Mouse (Mus musculus) CH12.LX (cell line): ENCODE results near the gene Isoc2a. TPM values are rescaled to one million over a fixed set of nuclear protein-coding genes. Genes with fewer than 3 reads are reported as not detected.

Experiments
- DNase-seq: peaks from one replicate; pipeline ENCODE4 v3.0.0-alpha.2; 2013; ENCODE audit errors: extremely low read depth
- H3K27ac ChIP-seq: 2 replicates; pipeline ENCODE4 v1.5.1; 2012; ENCODE audit warnings: low read depth, mild to moderate bottlenecking, control low read depth, moderate library complexity; ENCODE audit not compliant: insufficient read depth
- H3K27me3 ChIP-seq: replicated peaks from 2 replicates; pipeline ENCODE3; 2012; ENCODE audit warnings: inconsistent platforms
- H3K36me3 ChIP-seq, 2 experiments: replicated peaks in 1 of 2; 2 replicates each; pipeline versions ENCODE3 to v1.6.1; 2012; ENCODE audit warnings: inconsistent platforms in 1 of 2, low read length in 1 of 2, mild to moderate bottlenecking in 1 of 2, mixed read lengths in 1 of 2, moderate library complexity in 1 of 2; ENCODE audit not compliant: control insufficient read depth in 1 of 2, insufficient read depth in 1 of 2
- H3K4me1 ChIP-seq, 2 experiments: 2 replicates each; pipeline ENCODE4 v1.6.1; 2012; ENCODE audit warnings: inconsistent platforms in 1 of 2, moderate library complexity in 1 of 2; ENCODE audit not compliant: insufficient read depth in 2 of 2, control insufficient read depth in 1 of 2
- H3K4me2 ChIP-seq: 2 replicates; pipeline ENCODE4 v1.6.1; 2012; ENCODE audit warnings: low read depth, mild to moderate bottlenecking, control low read depth; ENCODE audit not compliant: poor library complexity, insufficient read depth, severe bottlenecking
- H3K4me3 ChIP-seq, 3 experiments: fragments of 150-350 bp in 1 of 3; sonication (generic) in 1 of 3; replicated peaks in 1 of 3; 2 replicates each; pipeline versions ENCODE3 to v1.5.1; 2011 to 2012; ENCODE audit warnings: low read depth in 2 of 3, low read length in 2 of 3, mild to moderate bottlenecking in 2 of 3, moderate library complexity in 2 of 3, control low read depth in 1 of 3, improper control_type of control experiment in 1 of 3, inconsistent platforms in 1 of 3, mixed read lengths in 1 of 3; ENCODE audit not compliant: poor library complexity in 1 of 3
- H3K79me2 ChIP-seq: replicated peaks from 2 replicates; pipeline ENCODE4 v1.6.1; 2012; ENCODE audit warnings: mild to moderate bottlenecking, moderate library complexity; ENCODE audit not compliant: control insufficient read depth, poor library complexity, insufficient read depth, severe bottlenecking; ENCODE audit errors: extremely low read depth
- H3K9ac ChIP-seq: 2 replicates; pipeline ENCODE4 v1.6.1; 2012; ENCODE audit warnings: low read depth, mild to moderate bottlenecking, control low read depth, moderate library complexity; ENCODE audit not compliant: insufficient read depth
- H3K9me3 ChIP-seq: replicated peaks from 2 replicates; pipeline ENCODE3; 2012; ENCODE audit warnings: low read length, inconsistent platforms, mixed read lengths
- BHLHE40 ChIP-seq: IDR thresholded peaks from 2 replicates; pipeline ENCODE4 v1.6.1; 2011; ENCODE audit warnings: mild to moderate bottlenecking, low read depth, low read length, improper control_type of control experiment
- CTCF ChIP-seq, 2 experiments: IDR thresholded peaks in 1 of 2; conservative IDR thresholded peaks in 1 of 2; 2 replicates each; pipeline ENCODE4 v1.5.1; 2011 to 2012; ENCODE audit warnings: low read depth in 2 of 2, low read length in 2 of 2, improper control_type of control experiment in 1 of 2, inconsistent platforms in 1 of 2, mild to moderate bottlenecking in 1 of 2, moderate library complexity in 1 of 2
- ELF1 ChIP-seq: IDR thresholded peaks from 2 replicates; pipeline ENCODE4 v1.6.1; 2014; ENCODE audit warnings: low read depth, mild to moderate bottlenecking, inconsistent platforms, low read length, improper control_type of control experiment
- JUND ChIP-seq: conservative IDR thresholded peaks from 2 replicates; pipeline ENCODE4 v1.6.1; 2011; ENCODE audit warnings: low read depth, low read length, improper control_type of control experiment
- KAT2A ChIP-seq: IDR thresholded peaks from 2 replicates; pipeline ENCODE4 v1.6.1; 2012; ENCODE audit warnings: low read length, improper control_type of control experiment, inconsistent platforms; ENCODE audit not compliant: insufficient replicate concordance
- MAX ChIP-seq: IDR thresholded peaks from 2 replicates; pipeline ENCODE4 v1.6.1; 2011; ENCODE audit warnings: low read length, improper control_type of control experiment
- MEF2A ChIP-seq: IDR thresholded peaks from 2 replicates; pipeline ENCODE4 v1.6.1; 2014; ENCODE audit warnings: low read depth, mild to moderate bottlenecking, inconsistent platforms, low read length, improper control_type of control experiment, borderline replicate concordance
- MYC ChIP-seq: IDR thresholded peaks from 2 replicates; pipeline ENCODE4 v1.6.1; 2011; ENCODE audit warnings: low read depth, mild to moderate bottlenecking, improper control_type of control experiment, low read length
- PAX5 ChIP-seq: IDR thresholded peaks from 2 replicates; pipeline ENCODE4 v1.6.1; 2012; ENCODE audit warnings: low read length, inconsistent platforms, mixed read lengths
- POLR2A ChIP-seq: IDR thresholded peaks from 2 replicates; pipeline ENCODE4 v1.6.1; 2011; ENCODE audit warnings: low read depth, mild to moderate bottlenecking, improper control_type of control experiment, low read length
- RAD21 ChIP-seq: IDR thresholded peaks from 2 replicates; pipeline ENCODE4 v1.6.1; 2011; ENCODE audit warnings: low read depth, mild to moderate bottlenecking, low read length, improper control_type of control experiment, moderate library complexity
- SIN3A ChIP-seq: IDR thresholded peaks from 2 replicates; pipeline ENCODE4 v1.6.1; 2012; ENCODE audit warnings: low read length, improper control_type of control experiment, inconsistent platforms
- SMC3 ChIP-seq: IDR thresholded peaks from 2 replicates; pipeline ENCODE4 v1.6.1; 2011; ENCODE audit warnings: low read depth, low read length, improper control_type of control experiment
- TCF12 ChIP-seq: IDR thresholded peaks from 2 replicates; pipeline ENCODE4 v1.6.1; 2014; ENCODE audit warnings: low read depth, mild to moderate bottlenecking, inconsistent platforms, low read length, improper control_type of control experiment
- UBTF ChIP-seq: IDR thresholded peaks from 2 replicates; pipeline ENCODE4 v1.6.1; 2012; ENCODE audit warnings: low read depth, mild to moderate bottlenecking, inconsistent platforms, low read length, improper control_type of control experiment, moderate library complexity
- USF1 ChIP-seq: IDR thresholded peaks from 2 replicates; pipeline ENCODE4 v1.6.1; 2014; ENCODE audit warnings: low read depth, mild to moderate bottlenecking, inconsistent platforms, low read length, improper control_type of control experiment
- USF2 ChIP-seq: conservative IDR thresholded peaks from 2 replicates; pipeline ENCODE4 v1.6.1; 2011; ENCODE audit warnings: low read depth, low read length, improper control_type of control experiment
- ZKSCAN1 ChIP-seq: IDR thresholded peaks from 2 replicates; pipeline ENCODE4 v1.6.1; 2012; ENCODE audit warnings: low read depth, inconsistent platforms, low read length, improper control_type of control experiment, borderline replicate concordance
- ZNF384 ChIP-seq: IDR thresholded peaks from 2 replicates; pipeline ENCODE4 v1.6.1; 2012; ENCODE audit warnings: low read depth, low read length, improper control_type of control experiment, inconsistent platforms
- dilution Hi-C: fragments of 300-500 bp; cut with MboI; formaldehyde crosslinking; loops from 2 replicates; pipeline ENCODE4 v1.14.3; 2020; ENCODE audit warnings: low sequenced_read_pairs; ENCODE audit not compliant: extremely low pct_unique_long_range_greater_than_20kb, extremely low pct_ligation_motif_present
- in situ Hi-C: fragments of 300-500 bp; cut with MboI; formaldehyde crosslinking; loops from 3 replicates; pipeline ENCODE4 v1.14.3; 2019; ENCODE audit warnings: low sequenced_read_pairs, low pct_ligation_motif_present, low pct_unique_long_range_greater_than_20kb, mixed read lengths
- polyA plus RNA-seq: library from polyadenylated mRNA; unstranded; fragments of >175 nt; gene quantifications from 2 replicates; pipeline ENCODE4 v1.2.1, GENCODE M21; 2012; ENCODE audit warnings: low read depth; ENCODE audit not compliant: insufficient read length
- total RNA-seq, 2 experiments: library from RNA; depleted of rRNA; stranded (reverse); fragments of 300-350 nt in 1 of 2; fragments of >200 nt in 1 of 2; gene quantifications; 2 replicates each; pipeline ENCODE4 v1.2.3; 2012 to 2014

Gene Isoc2a
- total and polyA plus RNA-seq, 3 experiments: 8.4 to 15.4 (median 12.9) TPM

DNA sequence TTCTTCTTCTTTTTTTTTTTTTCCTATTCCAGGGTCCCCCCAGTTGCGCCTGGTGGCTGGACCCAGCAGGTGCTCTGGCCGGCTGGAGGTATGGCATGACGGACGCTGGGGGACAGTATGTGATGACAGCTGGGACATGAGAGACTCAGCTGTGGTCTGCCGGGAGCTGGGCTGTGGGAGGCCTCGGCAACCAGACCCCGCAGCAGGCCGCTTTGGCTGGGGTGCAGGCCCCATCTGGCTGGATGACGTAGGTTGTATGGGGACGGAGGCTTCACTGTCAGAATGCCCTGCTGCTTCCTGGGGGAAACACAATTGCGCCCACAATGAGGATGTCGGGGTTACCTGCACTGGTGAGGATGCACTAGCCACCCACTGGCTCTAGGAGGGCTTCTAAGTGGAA, 56.1 kb downstream of the Isoc2a start:
- peaks cover 5% of the 10 kb centered on the region for H3K9me3 ChIP-seq
- no peak for DNase-seq
- no peak overlapping the region for H3K4me2 ChIP-seq
- TF ChIP-seq USF2 (no peak), KAT2A (no peak), RAD21 (no peak), ZKSCAN1 (no peak), MEF2A (no peak), USF1 (no peak), POLR2A (no peak), ZNF384 (no peak), JUND (no peak), PAX5 (no peak), MAX (no peak), SIN3A (no peak), UBTF (no peak), BHLHE40 (no peak), MYC (no peak)
- TF ChIP-seq, all 38 proteins: peak for 0
- Histone ChIP-seq H3K79me2 (no peaks in the 10 kb centered on the region), H3K27me3 (no peaks in the 10 kb centered on the region), H3K27ac (no peak overlapping the region), H3K36me3 (no peaks in the 10 kb centered on the region), H3K4me1 (peaks cover 6 to 31% of the 10 kb centered on the region in 2 experiments), H3K9ac (no peak overlapping the region), H3K4me3 (no peak overlapping the region)
- in situ Hi-C loops (no loop called here), dilution Hi-C loops (no loop called here)

- Histone ChIP-seq H3K4me1 (peaks cover 6 to 38% of the 10 kb centered on the region in 2 experiments), H3K27me3 (no peaks in the 10 kb centered on the region), H3K36me3 (no peaks in the 10 kb centered on the region), H3K9me3 (peaks cover 5% of the 10 kb centered on the region), H3K27ac (no peak overlapping the region), H3K9ac (no peak overlapping the region), H3K79me2 (no peaks in the 10 kb centered on the region), H3K4me2 (no peak overlapping the region), H3K4me3 (no peak overlapping the region)
- DNase-seq: no peak
- TF ChIP-seq TCF12 (no peak), ELF1 (no peak), CTCF (conservative IDR thresholded peaks at IDR 0.05 in 1 of 2, IDR thresholded peaks at IDR 0.05 in 1 of 2; ENCODE audit: low read depth in 2 of 2, low read length in 2 of 2) (peak in 1 of 2 experiments; percentile 36; a peak in 1 of 4 replicates), SMC3 (0 out of 2 replicates have a peak, but pooled peaks have one; percentile 8)
- in situ Hi-C loops (no loop called here), dilution Hi-C loops (no loop called here)
These were observed 57.4 kb downstream of the Isoc2a start for GRCm38 (mm10) chr7:4934160-4934914.
